Mouse (Mus musculus) midbrain, embryonic 16.5 days (tissue): ENCODE data around the gene Bnc1. TPM values are rescaled to one million over a fixed set of nuclear protein-coding genes. Genes with fewer than 3 reads are reported as not detected.

ENCODE experiments used
- ATAC-seq: fragments of 200-750 bp; cut with Nextera tagmentation; 2 replicates; pipeline ENCODE4 v1.8.0; 2017; ENCODE audit warnings: moderate TSS enrichment
- H3K27ac ChIP-seq: fragments of 300-500 bp; sonication (generic); 2 replicates; pipeline ENCODE4 v1.5.1; 2014; ENCODE audit warnings: mild to moderate bottlenecking, low read length, mixed read lengths
- H3K27me3 ChIP-seq: fragments of 300-500 bp; sonication (generic); 2 replicates; pipeline ENCODE4 v1.6.1; 2014; ENCODE audit warnings: low read depth, low read length, mixed read lengths; ENCODE audit not compliant: control insufficient read depth, insufficient read depth
- H3K36me3 ChIP-seq: fragments of 300-500 bp; sonication (generic); 2 replicates; pipeline ENCODE4 v1.6.1; 2014; ENCODE audit warnings: mild to moderate bottlenecking, low read length, moderate library complexity, mixed read lengths; ENCODE audit not compliant: control insufficient read depth, insufficient read depth
- H3K4me1 ChIP-seq: fragments of 300-500 bp; sonication (generic); 2 replicates; pipeline ENCODE4 v1.6.1; 2014; ENCODE audit warnings: mild to moderate bottlenecking, low read length, mixed read lengths; ENCODE audit not compliant: control insufficient read depth, insufficient read depth
- H3K4me2 ChIP-seq: fragments of 300-500 bp; sonication (generic); 2 replicates; pipeline ENCODE4 v1.6.1; 2014; ENCODE audit warnings: mild to moderate bottlenecking, low read length, mixed read lengths
- H3K4me3 ChIP-seq: fragments of 300-500 bp; sonication (generic); 2 replicates; pipeline ENCODE4 v1.5.1; 2014; ENCODE audit warnings: low read depth, mild to moderate bottlenecking, low read length, moderate library complexity, mixed read lengths
- H3K9ac ChIP-seq: fragments of 300-500 bp; sonication (generic); 2 replicates; pipeline ENCODE4 v1.6.1; 2014; ENCODE audit warnings: low read depth, low read length, mixed read lengths
- H3K9me3 ChIP-seq: fragments of 300-500 bp; sonication (generic); replicated peaks from 2 replicates; pipeline ENCODE4 v1.6.1; 2014; ENCODE audit warnings: mild to moderate bottlenecking, low read length, mixed read lengths; ENCODE audit not compliant: control insufficient read depth, poor library complexity, severe bottlenecking
- WGBS: fragments of 180-500 bp; shearing (Covaris S2); extraction: QIAGEN DNeasy Blood & Tissue Kit; methylation state at CpG from one replicate; pipeline ENCODE4 v1.1.7; 2014; 5-methylcytosine and 5-hydroxymethylcytosine counted together
- polyA plus RNA-seq: library from polyadenylated mRNA; unstranded; fragments of >200 nt; fragmentation: Nextera tagmentation; extraction: Ambion mirVana; gene quantifications from 2 replicates; pipeline ENCODE4 v1.2.1, GENCODE M21; 2015

The Bnc1 gene
- polyA plus RNA-seq, 1 experiment from 2014 or later, result 0.10 TPM

- no peak overlapping the region for H3K27ac ChIP-seq
- ATAC-seq, result no peak
- no peak overlapping the region for H3K4me3 ChIP-seq
- 77% methylated on average over 7 of the region's 7 CpGs for whole genome bisulfite sequencing
- no peaks in the 10 kb centered on the region for H3K27me3 ChIP-seq
- H3K4me1 ChIP-seq, result peaks cover 31% of the 10 kb centered on the region
- no peak overlapping the region for H3K9ac ChIP-seq
- no peaks in the 10 kb centered on the region for H3K9me3 ChIP-seq
- no peak overlapping the region for H3K4me2 ChIP-seq
- H3K36me3 ChIP-seq, result no peaks in the 10 kb centered on the region
Measured at GRCm38 (mm10) chr7:81928998-81929397, 63.1 kb downstream of the Bnc1 start.

GRCm38 (mm10) chr7:81921379-81921952 lies 70.6 kb downstream of the Bnc1 start:
- Histone ChIP-seq H3K9me3 (no peaks in the 10 kb centered on the region), H3K36me3 (no peaks in the 10 kb centered on the region), H3K4me1 (no peaks in the 10 kb centered on the region), H3K27ac (no peak overlapping the region), H3K4me2 (no peak overlapping the region), H3K27me3 (no peaks in the 10 kb centered on the region), H3K9ac (no peak overlapping the region), H3K4me3 (no peak overlapping the region)
- WGBS, result 87% methylated on average over 1 of the region's 1 CpGs
- ATAC-seq, result no peak

GRCm38 (mm10) chr7:81920314-81920713 lies 71.8 kb downstream of the Bnc1 start:
- H3K9ac ChIP-seq, result no peak overlapping the region
- no peak overlapping the region for H3K27ac ChIP-seq
- 83% methylated on average over 4 of the region's 4 CpGs for WGBS
- no peak for ATAC-seq
- H3K27me3 ChIP-seq, result no peaks in the 10 kb centered on the region
- no peaks in the 10 kb centered on the region for H3K4me1 ChIP-seq
- no peak overlapping the region for H3K4me2 ChIP-seq
- H3K36me3 ChIP-seq, result no peaks in the 10 kb centered on the region
- no peaks in the 10 kb centered on the region for H3K9me3 ChIP-seq
- no peak overlapping the region for H3K4me3 ChIP-seq

GRCm38 (mm10) chr7:81918316-81918715 lies 73.8 kb downstream of the Bnc1 start:
- Histone ChIP-seq H3K9ac (no peak overlapping the region), H3K36me3 (no peaks in the 10 kb centered on the region), H3K27me3 (no peaks in the 10 kb centered on the region), H3K4me1 (no peaks in the 10 kb centered on the region), H3K27ac (no peak overlapping the region), H3K4me3 (no peak overlapping the region), H3K9me3 (no peaks in the 10 kb centered on the region), H3K4me2 (no peak overlapping the region)
- WGBS, result 77% methylated on average over 5 of the region's 5 CpGs
- ATAC-seq, result no peak

Other genes starting within 250 kb of the Bnc1 start
- gene Ramac, start 229.4 kb downstream of the Bnc1 start, polyA plus RNA-seq, result 165 and 169 TPM in 2 replicates
- 53.2 and 58.7 TPM in 2 replicates for gene 3110040N11Rik, start 202.8 kb downstream of the Bnc1 start, polyA plus RNA-seq
- 89.1 and 98.2 TPM in 2 replicates for gene Btbd1, start 162.9 kb downstream of the Bnc1 start, polyA plus RNA-seq
- not detected in 2 replicates for gene Gm10160, start 136.5 kb downstream of the Bnc1 start, polyA plus RNA-seq
- gene Tm6sf1, start 133.3 kb downstream of the Bnc1 start, polyA plus RNA-seq, result 8.1 and 8.7 TPM in 2 replicates
- 63.5 and 66.9 TPM in 2 replicates for gene Hdgfl3, start 57.8 kb downstream of the Bnc1 start, polyA plus RNA-seq
- 85.0 and 91.4 TPM in 2 replicates for gene Sh3gl3, start 181.5 kb upstream of the Bnc1 start, polyA plus RNA-seq